ENCODE assay signal across 8 mouse cellular contexts in genomic region chr7:79742277-79742658, GRCm38 (mm10). TPM values are rescaled to one million over a fixed set of nuclear protein-coding genes. Genes with fewer than 3 reads are reported as not detected.
DNase-seq lines count a peak whose midpoint lies in the region; ATAC-seq and TF ChIP-seq lines count a peak whose summit lies in the region.

No protein-coding gene starts in this region.

- TF ChIP-seq CTCF in gastrocnemius, adult 2 months (IDR thresholded peaks at IDR 0.05), result no peak
- no peak for TF ChIP-seq CTCF in liver, postnatal 0 days (IDR thresholded peaks at IDR 0.05; ENCODE audit: low read depth)

- peak overlapping the region; percentile 88 for H3K4me3 ChIP-seq in gastrocnemius, adult 2 months
- peak overlapping the region; percentile 68 for H3K4me3 ChIP-seq in forebrain, embryonic 16.5 days (replicated peaks; ENCODE audit: low read length)
- peak overlapping the region; percentile 74 for H3K4me3 ChIP-seq in liver, postnatal 0 days (ENCODE audit: low read depth, low read length)

- peak; percentile 60; the same call in 1 of the 2 replicates for TF ChIP-seq EP300 in liver, postnatal 0 days (IDR thresholded peaks at IDR 0.05; ENCODE audit: low read depth)

- H3K4me1 ChIP-seq in forebrain, embryonic 16.5 days (replicated peaks; ENCODE audit: control insufficient read depth, insufficient read depth, low read length), result peaks cover 7% of the 10 kb centered on the region
- H3K4me1 ChIP-seq in liver, postnatal 0 days (ENCODE audit: insufficient read depth), result peaks cover 12% of the 10 kb centered on the region

- peak overlapping the region; percentile 74 for H3K9ac ChIP-seq in forebrain, embryonic 16.5 days (replicated peaks; ENCODE audit: low read depth, low read length)
- H3K9ac ChIP-seq in liver, postnatal 0 days (replicated peaks), result peak overlapping the region; percentile 68

- no peaks in the 10 kb centered on the region for H3K27me3 ChIP-seq in forebrain, embryonic 16.5 days (replicated peaks; ENCODE audit: control insufficient read depth, insufficient read depth, low read length)
- no peaks in the 10 kb centered on the region for H3K27me3 ChIP-seq in liver, postnatal 0 days (ENCODE audit: insufficient read depth, low read length)

- no peak for ATAC-seq in forebrain, embryonic 16.5 days
- ATAC-seq in liver, postnatal 0 days, result 0 out of 2 replicates have a peak, but pooled peaks have one; percentile 27

- intact Hi-C loops in gastrocnemius, adult 2 months (cut with DNase I), result no loop called here

- DNase-seq in gastrocnemius, adult 2 months, result no peak
- no peak for DNase-seq in gastrocnemius, postnatal 10 days
- peak; percentile 30 for DNase-seq in A20 (ENCODE audit: low read depth, low spot score)
- DNase-seq in liver, postnatal 0 days, result no peak
- no peak for DNase-seq in right cerebral cortex, adult 2 months (ENCODE audit: low spot score in 2 of 2)
- no peak for DNase-seq in embryo, embryonic 10 days (ENCODE audit: low spot score)
- DNase-seq in cerebellum, postnatal 36 days, result no peak

- WGBS in forebrain, embryonic 16.5 days, result 19% methylated on average over 11 of the region's 11 CpGs
- WGBS in liver, postnatal 0 days (ENCODE audit: insufficient replicate concordance), result 8% methylated on average over 11 of the region's 11 CpGs

- no peaks in the 10 kb centered on the region for H3K9me3 ChIP-seq in forebrain, embryonic 16.5 days (ENCODE audit: control insufficient read depth, low read length)
- H3K9me3 ChIP-seq in liver, postnatal 0 days (ENCODE audit: low read length), result no peaks in the 10 kb centered on the region

- peak overlapping the region; percentile 99 for H3K4me2 ChIP-seq in forebrain, embryonic 16.5 days (ENCODE audit: low read length)
- H3K4me2 ChIP-seq in liver, postnatal 0 days (ENCODE audit: low read depth, low read length), result peak overlapping the region; percentile 98

- H3K36me3 ChIP-seq in forebrain, embryonic 16.5 days (ENCODE audit: control insufficient read depth, insufficient read depth), result 0 out of 2 replicates have a peak, but pooled peaks cover 4% of the 10 kb centered on the region
- H3K36me3 ChIP-seq in liver, postnatal 0 days (replicated peaks; ENCODE audit: insufficient read depth, low read length), result 0 out of 2 replicates have a peak, but pooled peaks cover 2% of the 10 kb centered on the region

- H3K27ac ChIP-seq in gastrocnemius, adult 2 months, result peak overlapping the region; percentile 83
- H3K27ac ChIP-seq in forebrain, embryonic 16.5 days (ENCODE audit: low read length), result no peak overlapping the region
- peak overlapping the region; percentile 73; the same call in 1 of the 2 replicates for H3K27ac ChIP-seq in liver, postnatal 0 days (ENCODE audit: low read depth)

RNA-seq across cellular contexts. Expression of gene Pex11a, which starts 0.7 kb away (rescaled TPM):
- 10 to 100 TPM; 10.4 to 15.2 TPM for total RNA-seq in gastrocnemius, adult 2 months (2021)
- total RNA-seq in gastrocnemius, postnatal 10 days (2021), result 1 to 10 TPM; 3.9 to 4.2 TPM
- polyA plus RNA-seq in forebrain, embryonic 16.5 days (2015; fragmentation: Nextera tagmentation; extraction: Ambion mirVana), result 18.0 and 18.2 TPM in 2 replicates
- 13.5 and 16.1 TPM in 2 replicates for polyA plus RNA-seq in liver, postnatal 0 days (2015; fragmentation: Nextera tagmentation; extraction: Ambion mirVana)

RNA-seq across cellular contexts. Expression of gene Wdr93, which starts 0.7 kb away (rescaled TPM):
- total RNA-seq in gastrocnemius, adult 2 months (2021), result under 1 TPM in 1 of 2 experiments, not detected in 1; 0.14 TPM
- under 1 TPM in 1 of 2 experiments, not detected in 1; 0.11 TPM for total RNA-seq in gastrocnemius, postnatal 10 days (2021)
- 0.23 and 0.58 TPM in 2 replicates for polyA plus RNA-seq in forebrain, embryonic 16.5 days (2015; fragmentation: Nextera tagmentation; extraction: Ambion mirVana)
- 0.11 and 0.19 TPM in 2 replicates for polyA plus RNA-seq in liver, postnatal 0 days (2015; fragmentation: Nextera tagmentation; extraction: Ambion mirVana)

RNA-seq across cellular contexts. Expression of gene Plin1, which starts 9.6 kb away (rescaled TPM):
- 1 to 10 TPM in 1 of 2 experiments, under 1 TPM in 1; 0.66 to 3.6 TPM for total RNA-seq in gastrocnemius, adult 2 months (2021)
- total RNA-seq in gastrocnemius, postnatal 10 days (2021), result 10 to 100 TPM; 13.8 to 14.5 TPM
- polyA plus RNA-seq in forebrain, embryonic 16.5 days (2015; fragmentation: Nextera tagmentation; extraction: Ambion mirVana), result not detected in 2 replicates
- polyA plus RNA-seq in liver, postnatal 0 days (2015; fragmentation: Nextera tagmentation; extraction: Ambion mirVana), result not detected in 2 replicates

RNA-seq across cellular contexts. Expression of gene Kif7, which starts 26.7 kb away (rescaled TPM):
- total RNA-seq in gastrocnemius, adult 2 months (2021), result under 1 TPM; 0.54 to 0.56 TPM
- total RNA-seq in gastrocnemius, postnatal 10 days (2021), result 1 to 10 TPM; 2.7 to 3.6 TPM
- polyA plus RNA-seq in forebrain, embryonic 16.5 days (2015; fragmentation: Nextera tagmentation; extraction: Ambion mirVana), result 2.3 TPM in 2 replicates
- 0.15 and 0.19 TPM in 2 replicates for polyA plus RNA-seq in liver, postnatal 0 days (2015; fragmentation: Nextera tagmentation; extraction: Ambion mirVana)

RNA-seq across cellular contexts. Expression of gene Mesp1, which starts 51.3 kb away (rescaled TPM):
- total RNA-seq in gastrocnemius, adult 2 months (2021), result not detected
- total RNA-seq in gastrocnemius, postnatal 10 days (2021), result not detected
- polyA plus RNA-seq in forebrain, embryonic 16.5 days (2015; fragmentation: Nextera tagmentation; extraction: Ambion mirVana), result not detected in 2 replicates
- polyA plus RNA-seq in liver, postnatal 0 days (2015; fragmentation: Nextera tagmentation; extraction: Ambion mirVana), result not detected in 2 replicates
